Mouse (Mus musculus) kidney, postnatal 36 days (tissue): ENCODE measurements around the gene Specc1l.

Experiments used
- DNase-seq, 2 experiments: peaks; one replicate each; pipeline ENCODE4 v3.0.0; 2021 to 2022; ENCODE audit warnings: mixed read lengths in 2 of 2

Specc1l gene

DNA sequence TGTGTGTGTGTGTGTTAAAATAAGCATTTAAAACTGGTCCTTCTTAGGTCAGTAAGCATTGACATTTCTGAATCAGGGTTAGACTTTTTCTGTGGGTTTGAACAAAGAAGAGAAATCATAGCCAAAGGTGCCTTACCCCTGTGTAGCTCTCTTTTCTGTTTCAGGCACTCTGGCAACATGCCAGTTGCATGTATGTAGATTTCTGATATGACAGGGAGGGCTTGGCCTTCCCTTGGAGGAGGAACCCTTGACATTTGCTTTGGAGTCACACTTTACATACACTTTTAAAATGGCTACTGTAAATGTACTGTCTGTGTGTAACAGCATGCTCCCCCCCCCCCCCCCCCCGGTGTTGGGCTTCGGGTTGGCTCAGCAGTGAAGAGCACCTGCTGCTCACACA is 12.8 kb downstream of the Specc1l start:
- no peak for DNase-seq

DNA sequence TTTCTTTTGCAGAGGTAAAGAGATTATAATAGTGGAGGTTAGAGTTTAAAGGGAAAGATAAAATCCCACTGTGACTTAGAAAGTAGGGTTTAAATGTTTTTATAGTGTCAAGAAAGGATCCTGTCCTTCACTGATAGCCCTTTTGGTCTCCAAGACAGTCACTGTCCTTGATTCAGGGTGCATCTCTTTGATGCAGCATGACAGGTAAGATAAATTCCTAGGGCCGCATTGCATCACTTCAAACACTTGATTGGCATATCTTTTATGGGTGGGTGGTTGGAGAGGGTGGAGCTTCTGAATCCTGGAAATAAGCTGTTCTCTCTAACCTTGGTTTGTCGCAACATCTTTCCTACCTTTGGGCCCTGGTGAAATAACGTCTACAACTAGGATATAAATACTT is 15.5 kb downstream of the Specc1l start:
- no peak for DNase-seq

DNA sequence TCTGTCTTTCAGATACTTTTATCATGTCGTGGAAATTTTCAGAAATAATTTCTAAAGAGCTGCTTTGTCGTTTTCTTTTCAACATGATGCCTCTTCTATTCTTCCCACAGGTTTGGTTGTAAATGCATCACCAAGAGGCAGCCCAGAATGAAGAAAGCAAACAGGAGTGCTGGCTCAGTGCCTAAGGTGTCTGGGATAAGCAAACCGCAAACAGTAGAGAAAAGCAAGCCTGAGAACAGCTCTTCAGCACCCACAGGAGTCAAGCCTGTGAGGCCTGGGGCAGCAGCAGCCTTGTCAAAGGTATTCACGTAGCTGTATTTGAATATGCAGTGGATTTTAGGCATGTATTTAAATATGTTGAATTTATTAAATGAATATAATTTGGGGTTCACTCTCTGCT is 18.7 kb downstream of the Specc1l start:
- DNase-seq = peak in 1 of 2 experiments; percentile 29

DNA sequence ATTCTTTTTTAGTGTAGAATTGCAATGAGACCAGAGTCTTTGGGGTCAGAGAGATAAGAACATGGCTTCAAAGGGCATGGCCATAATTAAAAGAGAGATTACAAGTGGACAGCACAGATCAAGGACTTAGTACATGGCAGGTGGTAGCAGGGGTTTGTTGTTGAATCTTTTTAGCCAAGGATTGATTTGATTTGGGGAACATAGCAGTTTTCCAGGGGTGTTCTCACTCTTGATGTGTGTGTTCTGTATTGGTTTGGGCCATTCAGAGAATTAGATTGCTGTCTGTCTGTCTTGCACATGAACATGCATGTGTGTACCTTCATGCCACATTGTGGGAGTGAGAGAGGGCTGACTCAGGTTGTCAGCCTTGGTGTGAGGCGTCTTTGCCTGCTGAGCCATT is 20.0 kb downstream of the Specc1l start:
- DNase-seq = no peak

DNA sequence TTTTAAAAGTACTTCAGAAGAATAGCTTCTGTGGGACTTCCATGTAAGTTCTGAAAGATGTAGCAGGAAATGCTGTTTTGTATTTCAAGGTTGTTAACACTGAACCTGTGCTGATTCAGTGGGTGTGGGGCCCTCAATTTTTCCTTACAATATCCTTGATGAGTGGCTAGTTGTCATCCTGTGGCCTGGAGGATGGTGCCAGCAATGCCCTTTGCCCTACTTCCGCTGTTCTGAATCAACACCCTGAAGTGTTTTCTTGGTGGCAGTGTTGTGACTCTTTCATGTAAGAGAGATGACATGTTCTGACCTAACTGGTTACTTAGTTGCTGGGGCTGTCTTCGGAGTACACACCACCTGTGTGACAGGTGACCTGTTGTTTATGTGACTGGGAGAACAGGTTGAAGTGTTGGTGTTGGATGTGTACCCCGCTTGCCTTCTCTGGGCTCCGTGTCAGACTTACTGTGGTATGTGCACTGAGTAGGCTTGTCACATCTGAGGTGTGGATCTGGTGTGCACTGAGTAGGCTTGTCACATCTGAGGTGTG is 20.8 kb downstream of the Specc1l start:
- DNase-seq = no peak

DNA sequence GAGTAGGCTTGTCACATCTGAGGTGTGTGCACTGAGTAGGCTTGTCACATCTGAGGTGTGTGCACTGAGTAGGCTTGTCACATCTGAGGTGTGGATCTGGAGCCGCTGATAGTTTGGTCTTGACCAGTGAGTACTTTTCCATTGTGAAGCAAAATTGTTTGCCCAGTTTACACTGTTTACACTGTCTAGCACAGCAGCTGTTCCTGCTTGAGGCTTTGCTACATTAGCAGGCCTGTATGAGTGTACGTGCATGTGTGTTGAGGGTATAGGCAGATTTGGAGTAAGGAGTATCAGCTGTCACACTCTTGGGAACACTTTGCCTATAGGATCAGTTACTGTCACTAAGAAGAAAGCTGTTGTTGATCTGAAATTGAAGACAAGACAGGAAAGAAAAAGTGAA is 21.6 kb downstream of the Specc1l start:
- no peak for DNase-seq

DNA sequence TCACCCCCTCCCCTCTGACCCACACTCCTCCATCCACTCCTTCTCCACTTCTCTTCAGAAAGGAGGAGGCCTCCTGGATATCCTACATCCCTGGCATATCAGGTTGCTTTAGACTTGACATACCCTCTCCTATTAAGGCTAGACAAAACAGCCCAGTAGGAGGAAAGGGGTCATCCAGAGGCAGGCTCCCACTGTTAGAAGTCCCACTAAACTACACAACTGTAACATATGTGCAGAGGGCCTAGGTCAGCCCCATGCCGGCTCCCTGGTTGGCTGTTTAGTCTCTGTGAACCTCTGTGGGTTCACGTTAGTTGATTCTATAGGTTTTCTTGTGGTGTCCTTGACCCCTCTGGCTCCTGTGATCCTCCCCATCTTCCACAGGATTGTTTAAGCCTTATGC is 23.9 kb downstream of the Specc1l start:
- DNase-seq = no peak

DNA sequence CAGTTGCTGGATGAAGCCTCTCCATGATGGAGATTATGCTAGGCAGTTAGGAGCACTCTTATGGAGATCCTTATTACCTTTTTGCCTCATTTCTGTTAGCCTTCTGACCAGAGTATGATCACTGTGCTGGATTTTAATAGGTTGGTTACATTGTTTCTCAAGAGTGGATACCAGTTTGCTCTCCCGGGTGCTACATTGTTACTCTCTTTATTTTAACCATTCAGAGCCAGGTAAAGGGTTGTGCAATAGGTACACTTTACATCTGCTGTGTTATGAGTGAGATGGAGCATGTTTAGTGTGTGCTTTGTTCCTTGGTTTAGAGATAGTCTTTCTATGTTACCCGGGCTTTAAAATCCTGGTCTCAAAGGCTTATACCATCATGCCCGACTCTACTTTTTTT is 24.3 kb downstream of the Specc1l start:
- no peak for DNase-seq

DNA sequence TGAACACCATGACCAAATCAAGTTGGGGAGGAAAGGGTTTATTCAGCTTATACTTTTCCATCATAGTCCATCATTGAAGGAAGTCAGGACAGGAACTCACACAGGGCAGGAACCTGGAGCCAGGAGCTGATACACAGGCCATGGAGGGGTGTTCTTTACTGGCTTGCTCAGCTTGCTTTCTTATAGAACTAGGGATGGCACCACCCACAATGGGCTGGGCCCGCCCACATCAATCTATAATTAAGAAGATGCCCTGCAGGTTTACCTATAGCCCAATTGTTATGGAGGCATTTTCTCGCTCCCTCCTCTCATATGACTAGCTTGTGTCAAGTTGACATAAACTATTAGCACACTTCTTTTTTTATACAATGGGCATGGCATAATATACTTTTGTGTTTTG is 25.3 kb downstream of the Specc1l start:
- no peak for DNase-seq

DNA sequence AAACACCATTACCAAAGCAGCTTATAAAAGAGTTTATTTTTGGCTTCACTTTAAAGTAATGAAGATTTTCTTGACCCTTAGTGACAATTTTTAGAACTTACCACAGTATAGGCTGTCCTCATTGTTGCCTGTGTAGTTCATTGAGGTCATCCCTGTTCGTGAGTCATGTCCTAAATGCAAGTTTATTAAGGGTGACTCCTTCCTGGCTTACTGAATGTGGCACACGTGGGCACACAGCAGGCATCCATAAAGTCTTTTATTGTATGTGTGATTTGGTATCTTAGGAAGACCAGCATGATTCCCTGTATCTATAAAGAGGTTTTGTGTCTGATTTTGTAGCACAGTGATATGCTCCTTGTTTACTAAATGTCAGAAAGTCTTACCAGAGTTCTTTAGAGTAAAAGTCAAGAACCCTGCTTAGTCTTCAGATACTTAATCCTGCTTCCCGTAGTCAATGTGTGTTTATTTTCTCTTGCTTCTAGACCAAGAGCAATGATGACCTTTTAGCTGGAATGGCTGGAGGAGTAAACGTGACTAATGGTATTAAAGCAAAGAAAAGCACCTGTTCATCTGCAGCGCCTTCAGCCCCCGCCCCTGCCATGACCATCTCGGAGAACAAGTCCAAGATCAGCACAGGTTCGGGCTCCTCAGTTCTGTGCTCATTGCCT is 28.8 kb downstream of the Specc1l start:
- no peak for DNase-seq

DNA sequence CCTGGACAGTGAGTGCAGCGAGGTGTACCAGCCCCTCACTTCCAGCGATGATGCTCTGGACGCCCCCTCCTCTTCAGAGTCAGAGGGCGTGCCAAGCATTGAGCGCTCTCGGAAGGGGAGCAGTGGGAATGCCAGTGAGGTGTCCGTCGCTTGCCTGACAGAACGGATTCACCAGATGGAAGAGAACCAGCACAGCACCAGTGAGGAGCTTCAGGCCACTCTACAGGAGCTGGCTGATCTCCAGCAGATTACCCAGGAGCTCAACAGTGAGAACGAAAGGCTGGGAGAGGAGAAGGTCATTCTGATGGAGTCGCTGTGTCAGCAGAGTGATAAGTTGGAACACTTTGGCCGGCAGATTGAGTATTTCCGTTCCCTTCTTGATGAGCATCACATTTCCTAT is 33.9 kb downstream of the Specc1l start:
- DNase-seq = no peak

DNA sequence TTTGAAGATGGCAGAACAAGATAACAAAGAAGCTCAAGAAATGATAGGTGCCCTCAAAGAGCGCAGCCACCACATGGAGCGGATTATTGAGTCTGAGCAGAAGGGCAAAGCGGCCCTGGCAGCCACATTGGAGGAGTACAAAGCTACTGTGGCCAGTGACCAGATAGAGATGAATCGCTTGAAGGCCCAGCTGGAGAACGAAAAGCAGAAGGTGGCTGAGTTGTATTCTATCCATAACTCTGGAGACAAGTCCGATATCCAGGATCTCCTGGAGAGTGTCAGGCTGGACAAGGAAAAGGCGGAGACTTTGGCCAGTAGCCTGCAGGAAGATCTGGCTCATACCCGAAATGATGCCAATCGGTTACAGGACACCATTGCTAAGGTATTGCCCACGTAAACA is 34.5 kb downstream of the Specc1l start:
- DNase-seq = no peak

DNA sequence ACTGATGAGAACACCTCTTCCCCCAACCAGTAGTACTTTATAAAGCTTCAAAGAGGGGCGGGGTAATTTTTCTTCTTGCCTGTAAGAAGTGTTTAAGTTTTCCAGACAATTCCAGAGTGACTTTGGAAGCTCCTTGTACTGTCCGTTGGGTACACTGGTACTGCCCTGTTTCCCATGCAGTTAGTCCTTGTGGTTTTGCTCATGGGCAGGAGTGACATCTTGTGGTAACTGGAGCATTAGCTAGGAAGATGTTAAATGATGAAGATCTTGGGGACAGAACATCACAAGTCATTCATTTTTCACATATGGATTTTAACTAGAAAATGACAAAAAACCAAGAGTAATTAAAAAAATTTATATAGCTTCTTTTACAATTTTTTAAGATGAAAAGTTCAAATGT is 39.1 kb downstream of the Specc1l start:
- peak; percentile 29 to 33 for DNase-seq

DNA sequence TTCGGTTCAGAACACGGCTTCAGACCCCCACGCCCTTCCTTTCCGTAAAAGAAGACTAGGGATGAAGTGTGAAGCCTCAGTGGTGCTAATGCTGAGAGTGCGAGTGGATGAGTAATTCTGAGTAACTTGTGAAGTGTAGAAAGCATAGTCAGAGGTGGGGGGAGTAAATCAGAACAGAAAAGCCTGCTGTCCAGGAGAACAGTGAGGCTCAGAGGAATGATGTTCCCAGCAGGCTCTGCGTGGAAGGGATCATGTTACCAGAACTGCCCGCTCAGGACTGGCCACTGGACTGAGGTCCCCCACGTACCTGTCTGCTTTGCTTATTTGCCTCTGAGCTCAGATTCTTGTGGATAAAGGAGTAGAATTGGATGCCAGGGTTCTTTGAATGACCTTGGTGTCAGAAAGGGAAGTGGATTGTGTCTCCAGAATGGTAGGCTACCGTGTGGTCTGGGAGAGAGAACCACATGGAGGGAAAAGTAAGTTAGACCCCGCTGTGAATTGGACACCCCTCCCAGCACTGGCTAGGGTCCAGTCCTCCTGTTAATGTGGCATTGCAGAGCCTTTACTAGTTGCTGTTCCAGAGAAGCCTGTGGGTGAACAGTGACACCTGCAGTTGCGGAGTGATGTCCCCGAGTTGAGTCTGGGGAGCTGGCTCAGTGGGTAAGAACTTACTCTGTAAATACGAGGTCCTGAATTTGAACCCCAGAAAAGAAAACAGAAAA is 40.6 kb downstream of the Specc1l start:
- peak; percentile 13 to 23 for DNase-seq

DNA sequence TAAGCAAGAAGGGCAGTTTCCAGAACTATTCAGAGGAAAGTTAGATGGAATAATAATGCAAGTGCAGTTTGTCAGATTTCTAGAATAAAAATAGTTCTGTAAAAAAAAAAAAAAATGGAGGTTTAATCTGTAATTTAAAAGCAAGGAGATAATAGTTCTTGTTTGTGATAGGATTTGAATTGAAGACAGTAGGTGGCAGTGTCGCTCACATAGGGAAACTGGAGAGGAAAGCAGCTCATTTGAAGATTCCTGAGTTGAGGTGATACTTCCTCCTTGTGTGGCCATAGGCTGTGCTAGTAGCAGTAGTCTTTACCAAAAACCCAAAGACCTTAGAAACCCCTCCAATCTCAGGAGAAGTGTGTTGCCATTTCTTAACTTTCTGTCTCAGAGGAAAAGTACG is 43.2 kb downstream of the Specc1l start:
- peak; percentile 30 to 51 for DNase-seq

DNA sequence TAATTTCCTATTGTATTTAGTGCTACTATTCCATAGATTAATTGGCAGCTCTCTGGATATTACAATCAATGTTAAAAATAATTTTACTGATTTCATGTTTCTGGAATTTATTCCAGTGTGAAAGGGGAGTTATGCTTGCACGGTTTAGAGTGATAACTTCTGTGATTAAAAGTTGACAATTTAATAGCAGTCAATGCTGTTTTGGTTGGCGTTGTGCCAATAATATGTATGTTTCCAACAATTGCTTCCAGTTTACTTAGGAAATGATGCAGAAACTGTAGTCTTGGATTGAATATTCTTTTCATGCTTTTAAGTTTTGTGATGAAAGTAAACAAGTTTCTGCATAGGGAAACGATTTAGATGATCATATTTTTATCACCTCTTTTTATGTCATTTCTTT is 45.5 kb downstream of the Specc1l start:
- no peak for DNase-seq

DNA sequence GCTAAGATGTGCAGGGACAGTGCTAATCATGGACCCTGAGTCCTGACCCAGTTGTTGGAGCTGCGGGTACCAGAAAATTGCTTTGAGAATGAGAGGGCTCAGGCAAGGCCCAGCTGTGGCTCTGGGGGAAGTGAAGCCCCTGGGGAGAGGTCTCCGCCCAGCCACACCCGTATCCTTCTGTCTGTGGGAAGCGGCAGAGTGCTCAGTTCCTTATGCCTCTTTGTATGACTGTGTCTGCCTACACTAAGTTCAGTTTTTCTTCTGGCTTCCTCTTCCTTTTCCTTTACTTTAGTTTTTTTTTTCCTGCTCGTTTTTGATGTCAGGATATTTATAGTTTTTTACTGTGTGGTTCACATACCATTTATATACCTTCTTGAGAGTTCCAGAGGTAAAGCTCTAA is 46.4 kb downstream of the Specc1l start:
- DNase-seq = peak; percentile 17 to 27

DNA sequence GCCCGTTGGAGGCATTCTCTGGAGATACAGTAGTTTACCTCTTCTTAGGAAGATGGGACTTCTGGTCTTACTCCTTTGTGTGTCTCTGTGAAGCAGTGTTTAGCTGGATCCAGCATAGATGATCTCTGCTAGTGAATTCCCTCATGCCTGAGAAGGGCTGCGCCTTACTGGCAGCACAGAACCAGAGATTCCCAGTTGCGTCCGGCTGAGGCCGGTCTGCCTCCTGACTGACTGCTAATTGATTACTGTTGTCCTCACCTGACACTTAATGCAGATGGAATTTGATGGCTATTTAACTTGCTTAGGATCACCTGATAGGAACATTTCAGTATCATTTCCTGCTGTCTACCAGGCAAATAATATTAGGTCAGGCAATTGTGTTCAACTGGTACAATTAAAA is 49.4 kb downstream of the Specc1l start:
- DNase-seq = peak; percentile 39 to 56

DNA sequence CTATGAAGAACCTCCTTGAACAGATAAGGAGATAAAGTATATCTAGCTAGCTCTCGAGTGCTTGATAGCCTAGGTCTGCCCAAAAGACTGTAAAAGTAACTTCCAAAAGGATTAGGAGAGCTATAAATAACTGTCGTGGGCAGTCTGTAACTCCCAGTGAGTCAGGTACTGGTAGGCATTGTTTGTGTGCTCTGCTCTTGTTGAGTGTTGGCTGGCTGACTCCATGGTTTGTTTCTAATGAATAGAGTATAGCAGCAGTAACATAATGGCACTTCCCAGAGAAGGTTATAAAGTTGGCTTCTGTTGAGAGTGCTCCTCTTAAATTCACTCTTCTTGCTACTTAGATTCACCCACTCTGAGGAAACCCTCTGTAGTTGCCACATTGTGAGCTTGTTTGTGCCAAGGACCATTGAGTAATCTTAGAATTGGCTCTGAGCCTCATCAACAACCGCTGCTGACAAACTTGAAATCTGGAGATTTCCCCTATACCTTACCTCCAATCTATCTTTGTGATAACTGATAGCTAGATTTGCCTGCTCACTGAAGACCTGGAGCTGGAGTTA is 53.2 kb downstream of the Specc1l start:
- no peak for DNase-seq

DNA sequence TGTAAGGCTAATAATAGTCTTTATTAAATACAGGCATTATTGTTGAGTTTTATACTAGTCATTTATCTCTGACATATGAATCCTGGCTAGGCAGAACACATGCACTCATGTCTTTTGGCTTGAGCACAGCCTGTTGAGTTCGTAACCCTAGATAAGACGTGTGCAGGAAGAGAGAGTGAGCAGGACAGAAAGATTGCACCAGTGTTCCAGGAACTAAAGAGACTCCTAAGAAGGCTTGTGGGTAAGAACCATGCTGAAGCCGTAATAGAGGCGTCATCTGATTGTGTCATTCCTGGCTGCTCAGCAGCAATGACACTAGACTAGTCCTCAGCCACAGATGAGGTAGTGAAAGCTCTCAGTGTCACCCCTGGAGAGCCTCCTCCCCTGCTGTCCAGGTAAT is 61.1 kb downstream of the Specc1l start:
- DNase-seq = no peak

DNA sequence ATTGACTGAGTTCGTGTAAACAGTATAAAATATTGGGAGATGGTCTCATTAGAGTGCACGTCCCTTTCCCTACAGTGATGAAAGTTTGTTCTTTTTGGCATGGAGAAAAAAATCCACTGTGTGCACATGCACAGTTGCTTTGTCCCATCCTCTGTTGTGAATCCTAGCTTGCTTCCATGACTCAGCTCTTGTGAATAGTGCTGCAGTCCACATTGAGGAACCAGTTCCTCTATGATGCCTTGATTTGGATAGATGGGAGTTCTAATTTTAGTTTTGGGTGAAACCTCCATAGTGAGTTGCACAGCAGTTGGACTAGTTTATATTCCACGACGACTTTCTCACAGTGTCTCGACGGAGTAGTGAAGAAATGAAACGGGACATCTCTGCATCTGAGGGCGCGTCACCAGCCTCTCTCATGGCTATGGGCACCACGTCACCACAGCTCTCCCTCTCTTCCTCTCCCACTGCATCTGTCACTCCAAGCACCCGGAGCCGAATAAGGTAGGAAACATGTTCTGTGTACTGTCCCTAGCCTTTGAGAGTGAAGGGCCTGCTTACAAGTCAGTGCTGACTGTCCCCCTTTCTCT is 64.6 kb downstream of the Specc1l start:
- DNase-seq = no peak

DNA sequence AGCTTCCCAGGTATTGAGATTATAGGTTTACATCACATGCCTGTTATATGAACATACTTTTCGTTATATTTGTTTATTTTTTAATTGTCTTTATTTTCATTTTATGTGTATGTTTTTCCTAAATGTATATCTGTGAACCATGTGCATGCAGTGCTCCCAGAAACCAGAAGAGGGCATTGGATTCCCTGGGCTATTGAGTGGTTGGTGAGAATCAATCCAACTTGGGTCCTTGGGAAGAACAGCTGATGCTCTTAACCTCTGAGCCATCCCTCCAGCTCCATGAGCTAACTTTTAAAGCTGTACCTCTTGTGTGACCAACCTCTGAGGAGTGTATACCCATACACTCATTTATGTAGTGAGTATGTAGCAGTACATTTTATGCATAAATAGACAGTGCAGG is 65.6 kb downstream of the Specc1l start:
- peak; percentile 19 to 63 for DNase-seq

DNA sequence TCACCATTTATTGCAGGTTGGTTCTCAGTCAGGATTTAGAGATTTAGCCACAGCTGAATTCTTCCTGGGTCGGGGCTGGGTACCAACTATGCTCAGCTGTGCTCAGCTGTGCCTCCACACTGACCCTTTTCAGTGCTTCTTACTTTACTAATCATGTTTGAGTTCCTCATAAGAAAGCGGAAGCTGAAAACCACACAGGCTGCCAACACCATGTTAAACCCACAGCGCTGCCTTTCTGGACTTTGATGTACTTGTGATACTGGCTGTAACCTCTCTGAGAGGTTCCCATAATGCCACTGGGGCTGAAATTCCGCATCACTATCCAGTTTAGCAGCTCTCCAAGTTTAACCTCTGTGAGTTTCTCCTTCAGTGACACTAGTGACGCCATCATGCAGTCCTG is 70.8 kb downstream of the Specc1l start:
- DNase-seq = no peak

DNA sequence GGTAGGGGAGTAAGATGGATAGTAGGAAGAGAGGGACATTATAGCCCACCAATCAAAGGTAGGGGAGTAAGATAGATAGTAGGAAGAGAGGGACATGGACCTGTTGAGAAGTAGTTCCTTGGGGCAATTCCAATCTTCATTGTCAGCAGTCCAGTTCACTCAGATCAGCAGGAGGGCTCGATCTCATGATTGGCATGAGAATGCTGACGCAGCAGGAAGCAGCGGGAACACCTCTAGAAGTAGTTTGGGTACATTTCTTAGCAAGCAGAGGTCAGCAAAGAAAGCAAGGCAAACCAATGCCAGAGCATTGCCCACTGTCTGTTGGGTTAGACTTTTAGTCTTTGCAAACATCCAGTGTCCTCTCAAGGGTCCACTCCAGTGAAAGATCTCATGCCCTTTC is 71.9 kb downstream of the Specc1l start:
- no peak for DNase-seq
